Mouse (Mus musculus): ENCODE measurements at regions not wholly inside any gene's neighbourhood (a gene's known extent, or its start where the extent isn't known, plus 50 kb on each side); places are given as distances from the start of the nearest gene placed in this dataset.

GRCm38 (mm10) chr10:111684409-111685346 is 178.6 kb downstream of the Phlda1 start:
- no peak overlapping the region for H3K27ac ChIP-seq (ENCODE audit: low read length)
- 67% methylated on average over 10 of the region's 10 CpGs for WGBS
- no peak overlapping the region for H3K9ac ChIP-seq (replicated peaks; ENCODE audit: low read depth, low read length)
- no peaks in the 10 kb centered on the region for H3K9me3 ChIP-seq (ENCODE audit: control insufficient read depth, low read depth, low read length)
- H3K4me3 ChIP-seq (ENCODE audit: low read depth, low read length) = no peak overlapping the region
- no peaks in the 10 kb centered on the region for H3K27me3 ChIP-seq (ENCODE audit: control insufficient read depth, insufficient read depth, low read length)
- H3K4me1 ChIP-seq (ENCODE audit: control insufficient read depth, insufficient read depth, low read length) = no peaks in the 10 kb centered on the region
- no peaks in the 10 kb centered on the region for H3K36me3 ChIP-seq (ENCODE audit: control insufficient read depth, insufficient read depth, low read length)
- ATAC-seq (ENCODE audit: insufficient number of reproducible peaks, insufficient read depth, low FRiP score, low read depth) = no peak
- H3K4me2 ChIP-seq (replicated peaks; ENCODE audit: low read depth, low read length) = no peak overlapping the region

- no peaks in the 10 kb centered on the region for H3K9me3 ChIP-seq (ENCODE audit: control insufficient read depth, low read depth, low read length)
- ATAC-seq (ENCODE audit: insufficient number of reproducible peaks, insufficient read depth, low FRiP score, low read depth) = no peak
- no peak overlapping the region for H3K9ac ChIP-seq (replicated peaks; ENCODE audit: low read depth, low read length)
- 57% methylated on average over 5 of the region's 5 CpGs for WGBS
- H3K4me3 ChIP-seq (ENCODE audit: low read depth, low read length) = no peak overlapping the region
- no peaks in the 10 kb centered on the region for H3K36me3 ChIP-seq (ENCODE audit: control insufficient read depth, insufficient read depth, low read length)
- H3K4me1 ChIP-seq (ENCODE audit: control insufficient read depth, insufficient read depth, low read length) = peaks cover 11% of the 10 kb centered on the region
- H3K27me3 ChIP-seq (ENCODE audit: control insufficient read depth, insufficient read depth, low read length) = no peaks in the 10 kb centered on the region
- no peak overlapping the region for H3K4me2 ChIP-seq (replicated peaks; ENCODE audit: low read depth, low read length)
- no peak overlapping the region for H3K27ac ChIP-seq (ENCODE audit: low read length)
Observed at GRCm38 (mm10) chr10:111686585-111686984, 180.5 kb downstream of the Phlda1 start.

GRCm38 (mm10) chr10:111689587-111689986 is 183.5 kb downstream of the Phlda1 start:
- Histone ChIP-seq H3K27me3 (ENCODE audit: control insufficient read depth, insufficient read depth, low read length) (no peaks in the 10 kb centered on the region), H3K36me3 (ENCODE audit: control insufficient read depth, insufficient read depth, low read length) (no peaks in the 10 kb centered on the region), H3K4me3 (ENCODE audit: low read depth, low read length) (no peak overlapping the region), H3K4me1 (ENCODE audit: control insufficient read depth, insufficient read depth, low read length) (peaks cover 20% of the 10 kb centered on the region), H3K4me2 (replicated peaks; ENCODE audit: low read depth, low read length) (no peak overlapping the region), H3K9ac (replicated peaks; ENCODE audit: low read depth, low read length) (no peak overlapping the region), H3K9me3 (ENCODE audit: control insufficient read depth, low read depth, low read length) (no peaks in the 10 kb centered on the region), H3K27ac (ENCODE audit: low read length) (peak overlapping the region; percentile 85)
- ATAC-seq (ENCODE audit: insufficient number of reproducible peaks, insufficient read depth, low FRiP score, low read depth) = peak; percentile 92
- WGBS = 9% methylated on average over 10 of the region's 10 CpGs

GRCm38 (mm10) chr10:111693762-111694161 is 187.7 kb downstream of the Phlda1 start:
- ATAC-seq (ENCODE audit: insufficient number of reproducible peaks, insufficient read depth, low FRiP score, low read depth) = no peak
- no peaks in the 10 kb centered on the region for H3K9me3 ChIP-seq (ENCODE audit: control insufficient read depth, low read depth, low read length)
- peaks cover 25% of the 10 kb centered on the region for H3K4me1 ChIP-seq (ENCODE audit: control insufficient read depth, insufficient read depth, low read length)
- no peaks in the 10 kb centered on the region for H3K36me3 ChIP-seq (ENCODE audit: control insufficient read depth, insufficient read depth, low read length)
- no peaks in the 10 kb centered on the region for H3K27me3 ChIP-seq (ENCODE audit: control insufficient read depth, insufficient read depth, low read length)
- no peak overlapping the region for H3K4me2 ChIP-seq (replicated peaks; ENCODE audit: low read depth, low read length)
- H3K4me3 ChIP-seq (ENCODE audit: low read depth, low read length) = no peak overlapping the region
- H3K27ac ChIP-seq (ENCODE audit: low read length) = peak overlapping the region; percentile 53
- H3K9ac ChIP-seq (replicated peaks; ENCODE audit: low read depth, low read length) = no peak overlapping the region

- ATAC-seq (ENCODE audit: insufficient number of reproducible peaks, insufficient read depth, low FRiP score, low read depth) = peak; percentile 60; the same call in 1 of the 2 replicates
- H3K27ac ChIP-seq (ENCODE audit: low read length) = peak overlapping the region; percentile 53
- H3K4me1 ChIP-seq (ENCODE audit: control insufficient read depth, insufficient read depth, low read length) = peaks cover 25% of the 10 kb centered on the region
Observed at GRCm38 (mm10) chr10:111694227-111695200, 188.4 kb downstream of the Phlda1 start.

GRCm38 (mm10) chr10:111695918-111696760 is 190.1 kb downstream of the Phlda1 start:
- no peak for ATAC-seq (ENCODE audit: insufficient number of reproducible peaks, insufficient read depth, low FRiP score, low read depth)
- Histone ChIP-seq H3K9me3 (ENCODE audit: control insufficient read depth, low read depth, low read length) (no peaks in the 10 kb centered on the region), H3K27me3 (ENCODE audit: control insufficient read depth, insufficient read depth, low read length) (no peaks in the 10 kb centered on the region), H3K4me1 (ENCODE audit: control insufficient read depth, insufficient read depth, low read length) (peaks cover 21% of the 10 kb centered on the region), H3K4me3 (ENCODE audit: low read depth, low read length) (no peak overlapping the region), H3K36me3 (ENCODE audit: control insufficient read depth, insufficient read depth, low read length) (no peaks in the 10 kb centered on the region), H3K4me2 (replicated peaks; ENCODE audit: low read depth, low read length) (no peak overlapping the region), H3K9ac (replicated peaks; ENCODE audit: low read depth, low read length) (no peak overlapping the region), H3K27ac (ENCODE audit: low read length) (peak overlapping the region; percentile 48; the same call in 1 of the 2 replicates)
- 63% methylated on average over 4 of the region's 4 CpGs for WGBS

More at GRCm38 (mm10) chr10:111694227-111695200, 188.4 kb downstream of the Phlda1 start:
- no peaks in the 10 kb centered on the region for H3K9me3 ChIP-seq (ENCODE audit: control insufficient read depth, low read depth, low read length)
- H3K36me3 ChIP-seq (ENCODE audit: control insufficient read depth, insufficient read depth, low read length) = no peaks in the 10 kb centered on the region
- WGBS = 33% methylated on average over 6 of the region's 6 CpGs
- no peak overlapping the region for H3K9ac ChIP-seq (replicated peaks; ENCODE audit: low read depth, low read length)
- H3K4me2 ChIP-seq (replicated peaks; ENCODE audit: low read depth, low read length) = no peak overlapping the region
- no peaks in the 10 kb centered on the region for H3K27me3 ChIP-seq (ENCODE audit: control insufficient read depth, insufficient read depth, low read length)
- no peak overlapping the region for H3K4me3 ChIP-seq (ENCODE audit: low read depth, low read length)

- H3K27me3 ChIP-seq (ENCODE audit: control insufficient read depth, insufficient read depth, low read length) = no peaks in the 10 kb centered on the region
- no peak for ATAC-seq (ENCODE audit: insufficient number of reproducible peaks, insufficient read depth, low FRiP score, low read depth)
- H3K36me3 ChIP-seq (ENCODE audit: control insufficient read depth, insufficient read depth, low read length) = no peaks in the 10 kb centered on the region
- no peak overlapping the region for H3K9ac ChIP-seq (replicated peaks; ENCODE audit: low read depth, low read length)
- no peak overlapping the region for H3K4me3 ChIP-seq (ENCODE audit: low read depth, low read length)
- H3K4me1 ChIP-seq (ENCODE audit: control insufficient read depth, insufficient read depth, low read length) = peaks cover 24% of the 10 kb centered on the region
- H3K4me2 ChIP-seq (replicated peaks; ENCODE audit: low read depth, low read length) = no peak overlapping the region
- 81% methylated on average over 2 of the region's 2 CpGs for WGBS
- no peak overlapping the region for H3K27ac ChIP-seq (ENCODE audit: low read length)
- no peaks in the 10 kb centered on the region for H3K9me3 ChIP-seq (ENCODE audit: control insufficient read depth, low read depth, low read length)
Observed at GRCm38 (mm10) chr10:111696987-111697386, 190.9 kb downstream of the Phlda1 start.

Measured in stomach, embryonic 14.5 days (tissue).